ENCODE assay signal across 8 mouse cellular contexts in genomic region chr8:126660658-126661316, GRCm38 (mm10).
A peak's percentile ranks its signal among the peaks of the same experiment; 100 is the strongest.
DNase-seq lines count a peak whose midpoint lies in the region; ATAC-seq and TF ChIP-seq lines count a peak whose summit lies in the region.

No protein-coding gene starts in this region.

- DNase-seq in cerebellum, postnatal 25 days = peak; percentile 25 to 26
- DNase-seq in cerebellum, adult 11 months = no peak
- peak; percentile 63 for DNase-seq in MEL (ENCODE audit: low read depth, low spot score)
- DNase-seq in ovary, adult 18-20 months (ENCODE audit: low spot score) = no peak
- DNase-seq in spleen, postnatal 10 days (ENCODE audit: low spot score in 2 of 2) = no peak

- peaks cover 0 to 20% of the 10 kb centered on the region in 2 experiments; a peak in 2 of 4 replicates for H3K36me3 ChIP-seq in MEL (ENCODE audit: control insufficient read depth in 1 of 2, insufficient read depth in 2 of 2, low read length in 2 of 2)
- H3K36me3 ChIP-seq in heart, embryonic 14.5 days (ENCODE audit: control insufficient read depth, insufficient read depth, low read length) = no peaks in the 10 kb centered on the region
- no peaks in the 10 kb centered on the region for H3K36me3 ChIP-seq in limb, embryonic 15.5 days
- H3K36me3 ChIP-seq in neural tube, embryonic 15.5 days = no peaks in the 10 kb centered on the region

- no peak for ATAC-seq in heart, embryonic 14.5 days (ENCODE audit: insufficient number of reproducible peaks, insufficient read depth, low FRiP score, low read depth)
- ATAC-seq in limb, embryonic 15.5 days (ENCODE audit: insufficient number of reproducible peaks, low FRiP score, low TSS enrichment, low read depth) = no peak
- no peak for ATAC-seq in neural tube, embryonic 15.5 days (ENCODE audit: low FRiP score)

- H3K9ac ChIP-seq in MEL (ENCODE audit: control insufficient read depth, low read depth, low read length, poor library complexity, severe bottlenecking) = peak overlapping the region; percentile 30
- peak overlapping the region; percentile 71 for H3K9ac ChIP-seq in heart, embryonic 14.5 days (ENCODE audit: low read length)
- no peak overlapping the region for H3K9ac ChIP-seq in limb, embryonic 15.5 days
- 0 out of 2 replicates have a peak overlapping the region, but pooled peaks have one; percentile 14 for H3K9ac ChIP-seq in neural tube, embryonic 15.5 days (replicated peaks)

- no peaks in the 10 kb centered on the region for H3K79me2 ChIP-seq in MEL (ENCODE audit: control insufficient read depth, insufficient read depth, low read length, poor library complexity)

- peak overlapping the region; percentile 55 for H3K4me2 ChIP-seq in heart, embryonic 14.5 days (ENCODE audit: low read length)
- peak overlapping the region; percentile 29; the same call in 1 of the 2 replicates for H3K4me2 ChIP-seq in limb, embryonic 15.5 days
- peak overlapping the region; percentile 31 for H3K4me2 ChIP-seq in neural tube, embryonic 15.5 days

- H3K4me3 ChIP-seq in MEL (ENCODE audit: control insufficient read depth in 1 of 2, insufficient read depth in 1 of 2, low read depth in 2 of 2, low read length in 2 of 2) = peak overlapping the region; percentile 47 to 66
- peak overlapping the region; percentile 12 to 15 for H3K4me3 ChIP-seq in heart, embryonic 14.5 days (ENCODE audit: control insufficient read depth in 1 of 2, insufficient read depth in 1 of 2, low read depth in 1 of 2, low read length in 2 of 2)
- H3K4me3 ChIP-seq in limb, embryonic 15.5 days = no peak overlapping the region
- no peak overlapping the region for H3K4me3 ChIP-seq in neural tube, embryonic 15.5 days (replicated peaks)

- no peak for TF ChIP-seq POLR2A in MEL (IDR thresholded peaks at IDR 0.05; ENCODE audit: control insufficient read depth in 1 of 2, insufficient read depth in 1 of 2, low read depth in 1 of 2, low read length in 2 of 2, poor library complexity in 1 of 2)

- no peak overlapping the region for H3K27ac ChIP-seq in MEL (ENCODE audit: control insufficient read depth, low read depth, low read length)
- peak overlapping the region; percentile 94 to 95 for H3K27ac ChIP-seq in heart, embryonic 14.5 days (replicated peaks in 1 of 2; ENCODE audit: control insufficient read depth in 1 of 2, insufficient read depth in 1 of 2, low read depth in 2 of 2, low read length in 2 of 2)
- H3K27ac ChIP-seq in limb, embryonic 15.5 days = peak overlapping the region; percentile 86
- H3K27ac ChIP-seq in neural tube, embryonic 15.5 days (replicated peaks) = peak overlapping the region; percentile 95

- H3K9me3 ChIP-seq in MEL (replicated peaks; ENCODE audit: insufficient read depth, low read length) = no peaks in the 10 kb centered on the region
- no peaks in the 10 kb centered on the region for H3K9me3 ChIP-seq in heart, embryonic 14.5 days (ENCODE audit: control insufficient read depth, low read length)
- no peaks in the 10 kb centered on the region for H3K9me3 ChIP-seq in limb, embryonic 15.5 days
- H3K9me3 ChIP-seq in neural tube, embryonic 15.5 days (replicated peaks) = no peaks in the 10 kb centered on the region

- no peaks in the 10 kb centered on the region; a peak in 1 of 4 replicates for H3K27me3 ChIP-seq in MEL (ENCODE audit: control insufficient read depth in 1 of 2, insufficient read depth in 2 of 2, low read length in 2 of 2)
- no peaks in the 10 kb centered on the region for H3K27me3 ChIP-seq in heart, embryonic 14.5 days (ENCODE audit: control insufficient read depth, insufficient read depth, low read length)
- H3K27me3 ChIP-seq in limb, embryonic 15.5 days = no peaks in the 10 kb centered on the region
- H3K27me3 ChIP-seq in neural tube, embryonic 15.5 days (replicated peaks) = no peaks in the 10 kb centered on the region

- TF ChIP-seq EP300 in MEL (IDR thresholded peaks at IDR 0.05; ENCODE audit: low read depth in 1 of 2, low read length in 2 of 2) = no peak

- peaks cover 12 to 33% of the 10 kb centered on the region in 2 experiments for H3K4me1 ChIP-seq in MEL (ENCODE audit: control insufficient read depth in 1 of 2, insufficient read depth in 2 of 2, low read length in 2 of 2)
- peaks cover 44 to 64% of the 10 kb centered on the region in 2 experiments for H3K4me1 ChIP-seq in heart, embryonic 14.5 days (ENCODE audit: control insufficient read depth in 2 of 2, insufficient read depth in 2 of 2, low read length in 2 of 2)
- H3K4me1 ChIP-seq in limb, embryonic 15.5 days = peaks cover 75% of the 10 kb centered on the region
- H3K4me1 ChIP-seq in neural tube, embryonic 15.5 days = peaks cover 66% of the 10 kb centered on the region

- WGBS in heart, embryonic 14.5 days = 12% methylated on average over 10 of the region's 12 CpGs
- 4% methylated on average over 8 of the region's 12 CpGs for WGBS in limb, embryonic 15.5 days
- 21% methylated on average over 12 of the region's 12 CpGs for WGBS in neural tube, embryonic 15.5 days

- TF ChIP-seq RAD21 in MEL (IDR thresholded peaks at IDR 0.05; ENCODE audit: low read depth, low read length) = no peak

- no peak for TF ChIP-seq CTCF in MEL (IDR thresholded peaks at IDR 0.05 in 2 of 3, conservative IDR thresholded peaks at IDR 0.05 in 1 of 3; ENCODE audit: control insufficient read depth in 1 of 3, insufficient read depth in 1 of 3, low read depth in 2 of 3, low read length in 3 of 3, poor library complexity in 1 of 3, severe bottlenecking in 1 of 3)

TF ChIP-seq in MEL, 35 proteins besides CTCF, POLR2A, EP300 and RAD21:
- TF ChIP-seq USF1 (IDR thresholded peaks at IDR 0.05; ENCODE audit: low read depth, low read length) = peak; percentile 92
- TF ChIP-seq MAFK (IDR thresholded peaks at IDR 0.05; ENCODE audit: borderline replicate concordance, low read depth, low read length) = no peak
- peak in 1 of 2 experiments; percentile 65; a peak in 1 of 4 replicates for TF ChIP-seq USF2 (IDR thresholded peaks at IDR 0.05; ENCODE audit: borderline replicate concordance in 1 of 2, insufficient read depth in 1 of 2, low read depth in 1 of 2, low read length in 2 of 2)
- peak; percentile 95; the same call in 1 of the 2 replicates for TF ChIP-seq JUND (IDR thresholded peaks at IDR 0.05; ENCODE audit: low read depth, low read length)
- no peak for TF ChIP-seq E2F4 (IDR thresholded peaks at IDR 0.05; ENCODE audit: borderline replicate concordance, low read depth, low read length)
- peak; percentile 45; the same call in 1 of the 2 replicates for TF ChIP-seq MAX (IDR thresholded peaks at IDR 0.05; ENCODE audit: low read length)

Comparison
In these comparisons a context has a peak if more than half of its experiments do, and no peak if none do; other contexts are left out.
1. DNase-seq: peak in cerebellum, postnatal 25 days (2 of 2) and MEL (single experiment); none in cerebellum, adult 11 months (single experiment), ovary, adult 18-20 months (single experiment) and spleen, postnatal 10 days (0 of 2).
2. H3K4me3 ChIP-seq: peak in MEL (2 of 2) and heart, embryonic 14.5 days (2 of 2); none in limb, embryonic 15.5 days (single experiment) and neural tube, embryonic 15.5 days (single experiment).
3. Peak in every context shown above with its lines, with median percentiles within 50 percentile points of each other: H3K4me2 ChIP-seq.